Mouse (Mus musculus) intestine, postnatal 0 days (tissue): Measurements from ENCODE around the gene Dclre1b. TPM values are rescaled to one million over a fixed set of nuclear protein-coding genes. Genes with fewer than 3 reads are reported as not detected.

Experiments
- ATAC-seq: fragments of 200-750 bp; cut with Nextera tagmentation; 2 replicates; pipeline ENCODE4 v1.8.0; 2017; ENCODE audit warnings: mild to moderate bottlenecking, moderate TSS enrichment, moderate library complexity
- H3K27ac ChIP-seq: fragments of 300-500 bp; sonication (generic); 2 replicates; pipeline ENCODE4 v1.5.1; 2014; ENCODE audit warnings: mild to moderate bottlenecking, low read depth, low read length, moderate library complexity
- H3K27me3 ChIP-seq: fragments of 300-500 bp; sonication (generic); replicated peaks from 2 replicates; pipeline ENCODE4 v1.6.1; 2014; ENCODE audit warnings: low read length, mixed read lengths; ENCODE audit not compliant: control insufficient read depth, insufficient read depth
- H3K36me3 ChIP-seq: fragments of 300-500 bp; sonication (generic); 2 replicates; pipeline ENCODE4 v1.6.1; 2014; ENCODE audit warnings: mild to moderate bottlenecking, moderate library complexity; ENCODE audit not compliant: control insufficient read depth, insufficient read depth
- H3K4me1 ChIP-seq: fragments of 300-500 bp; sonication (generic); replicated peaks from 2 replicates; pipeline ENCODE4 v1.6.1; 2014; ENCODE audit warnings: antibody characterized with exemption, low read length, mixed read lengths; ENCODE audit not compliant: control insufficient read depth, insufficient read depth
- H3K4me2 ChIP-seq: fragments of 300-500 bp; sonication (generic); replicated peaks from 2 replicates; pipeline ENCODE4 v1.6.1; 2014; ENCODE audit warnings: low read depth, mild to moderate bottlenecking, moderate library complexity
- H3K4me3 ChIP-seq: fragments of 300-500 bp; sonication (generic); 2 replicates; pipeline ENCODE4 v1.5.1; 2014; ENCODE audit warnings: low read depth, low read length
- H3K9ac ChIP-seq: fragments of 300-500 bp; sonication (generic); 2 replicates; pipeline ENCODE4 v1.6.1; 2014; ENCODE audit warnings: mild to moderate bottlenecking, low read depth, low read length
- H3K9me3 ChIP-seq: fragments of 300-500 bp; sonication (generic); 2 replicates; pipeline ENCODE4 v1.6.1; 2016; ENCODE audit warnings: mixed run types; ENCODE audit not compliant: control insufficient read depth
- CTCF ChIP-seq: sonication (generic); IDR thresholded peaks from 2 replicates; pipeline ENCODE4 v1.5.1; 2016; ENCODE audit warnings: low read depth, mild to moderate bottlenecking, control low read depth, antibody characterized with exemption, moderate library complexity
- WGBS: fragments of 180-500 bp; shearing (Covaris S2); extraction: QIAGEN DNeasy Blood & Tissue Kit; methylation state at CpG from one replicate; pipeline ENCODE4 v1.1.7; 2014; 5-methylcytosine and 5-hydroxymethylcytosine counted together
- polyA plus RNA-seq: library from polyadenylated mRNA; unstranded; fragments of >200 nt; fragmentation: Nextera tagmentation; extraction: Ambion mirVana; gene quantifications from 2 replicates; pipeline ENCODE4 v1.2.1, GENCODE M21; 2015

Gene Dclre1b
- polyA plus RNA-seq, 1 experiment from 2014 or later: 10.2 TPM

DNA sequence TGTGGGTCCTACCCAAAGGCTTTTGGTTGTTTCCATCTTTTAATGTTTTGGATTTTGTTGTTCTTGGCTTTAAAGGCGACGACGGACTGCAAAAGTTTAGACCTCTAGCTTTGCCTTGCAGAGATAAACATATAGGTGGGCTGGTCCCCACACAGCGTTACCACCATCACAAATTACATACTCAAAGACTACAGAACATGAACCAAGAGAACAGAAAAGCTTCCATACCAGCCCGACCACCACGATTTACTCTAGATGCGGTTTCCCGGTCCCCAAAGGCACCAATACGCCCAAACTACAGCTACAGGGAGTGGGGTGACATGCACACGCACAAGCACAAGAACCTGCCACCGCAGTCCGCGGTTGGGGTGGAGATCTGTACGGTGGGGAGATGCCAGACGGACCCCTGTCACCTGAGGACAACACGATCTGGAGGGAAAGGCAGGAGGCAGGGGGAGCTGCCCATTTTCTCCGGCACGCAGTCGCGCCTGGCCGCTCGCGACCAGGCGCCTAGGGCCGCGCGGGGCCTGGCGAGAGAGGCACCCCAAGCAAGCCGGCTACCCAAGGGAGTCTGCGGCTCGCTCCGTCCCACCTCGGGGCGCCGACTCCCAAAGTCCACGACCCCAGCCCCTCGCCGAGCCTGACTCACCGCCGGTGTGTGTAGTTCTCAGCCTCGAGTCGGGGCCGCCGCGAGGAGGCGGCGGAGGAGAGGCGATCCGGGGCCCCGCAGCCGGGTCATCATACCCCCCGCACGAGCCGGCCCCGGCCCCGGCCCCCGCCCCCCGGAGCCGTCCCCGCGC is 18.7 kb downstream of the Dclre1b start:
- ATAC-seq: peak; percentile 66
- Histone ChIP-seq H3K4me1 (peaks cover 4% of the 10 kb centered on the region), H3K4me3 (peak overlapping the region; percentile 82), H3K4me2 (peak overlapping the region; percentile 76), H3K27ac (peak overlapping the region; percentile 86), H3K9ac (peak overlapping the region; percentile 87), H3K9me3 (no peaks in the 10 kb centered on the region), H3K27me3 (no peaks in the 10 kb centered on the region), H3K36me3 (no peaks in the 10 kb centered on the region)
- TF ChIP-seq CTCF: 0 out of 2 replicates have a peak, but pooled peaks have one; percentile 23
- WGBS: under 1% methylated on average over 40 of the region's 61 CpGs

DNA sequence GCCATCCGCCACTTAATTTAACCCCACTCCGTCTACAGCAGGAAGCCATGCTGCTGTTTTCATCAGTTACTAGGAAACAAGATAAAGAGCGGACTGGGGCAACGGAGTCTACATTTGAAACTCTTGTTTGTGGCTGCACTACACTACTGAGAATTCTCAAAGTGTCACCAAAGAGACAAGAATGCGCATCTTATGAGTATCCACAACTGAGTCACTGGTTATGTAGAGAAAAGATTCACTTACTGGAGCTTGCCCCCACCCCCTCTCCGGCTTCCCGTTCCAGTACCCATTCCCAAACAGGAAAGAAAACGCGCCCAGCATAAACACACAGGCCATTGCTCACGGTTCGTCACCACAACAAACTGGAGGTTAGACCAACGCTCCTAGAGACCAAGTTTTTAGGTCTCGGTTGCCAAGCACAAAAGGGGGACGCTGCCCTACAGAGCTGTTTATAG is 19.3 kb downstream of the Dclre1b start:
- H3K9ac ChIP-seq: peak overlapping the region; percentile 87; the same call in 1 of the 2 replicates
- H3K4me3 ChIP-seq: peak overlapping the region; percentile 82
- H3K27ac ChIP-seq: peak overlapping the region; percentile 86
- H3K36me3 ChIP-seq: no peaks in the 10 kb centered on the region
- no peaks in the 10 kb centered on the region for H3K27me3 ChIP-seq
- H3K9me3 ChIP-seq: no peaks in the 10 kb centered on the region
- H3K4me2 ChIP-seq: peak overlapping the region; percentile 76
- H3K4me1 ChIP-seq: peaks cover 4% of the 10 kb centered on the region
- no peak for TF ChIP-seq CTCF
- 2% methylated on average over 14 of the region's 14 CpGs for WGBS
- ATAC-seq: no peak

DNA sequence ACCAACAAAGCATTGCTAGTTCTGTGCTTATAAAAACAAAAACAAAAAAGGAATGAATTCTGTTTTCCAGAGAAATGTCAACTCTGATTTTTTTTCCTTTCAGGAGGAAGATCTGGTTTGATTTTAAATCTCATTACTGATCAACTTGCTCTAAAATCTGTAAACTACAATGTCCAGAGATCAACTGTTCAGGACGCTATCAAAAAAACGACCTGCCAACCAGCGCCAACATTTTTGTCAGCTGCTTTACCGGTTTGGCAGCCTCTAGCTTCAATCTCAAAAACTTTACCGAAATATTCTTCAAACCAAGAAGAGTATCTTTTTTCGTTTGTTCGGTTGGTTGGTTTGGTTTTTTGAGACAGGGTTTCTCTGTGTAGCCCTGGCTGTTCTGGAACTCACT is 20.1 kb downstream of the Dclre1b start:
- Histone ChIP-seq H3K4me1 (peaks cover 4% of the 10 kb centered on the region), H3K4me3 (no peak overlapping the region), H3K27me3 (no peaks in the 10 kb centered on the region), H3K36me3 (no peaks in the 10 kb centered on the region), H3K4me2 (peak overlapping the region; percentile 76), H3K27ac (no peak overlapping the region), H3K9me3 (no peaks in the 10 kb centered on the region), H3K9ac (no peak overlapping the region)
- TF ChIP-seq CTCF: no peak
- 71% methylated on average over 7 of the region's 7 CpGs for WGBS
- ATAC-seq: no peak

DNA sequence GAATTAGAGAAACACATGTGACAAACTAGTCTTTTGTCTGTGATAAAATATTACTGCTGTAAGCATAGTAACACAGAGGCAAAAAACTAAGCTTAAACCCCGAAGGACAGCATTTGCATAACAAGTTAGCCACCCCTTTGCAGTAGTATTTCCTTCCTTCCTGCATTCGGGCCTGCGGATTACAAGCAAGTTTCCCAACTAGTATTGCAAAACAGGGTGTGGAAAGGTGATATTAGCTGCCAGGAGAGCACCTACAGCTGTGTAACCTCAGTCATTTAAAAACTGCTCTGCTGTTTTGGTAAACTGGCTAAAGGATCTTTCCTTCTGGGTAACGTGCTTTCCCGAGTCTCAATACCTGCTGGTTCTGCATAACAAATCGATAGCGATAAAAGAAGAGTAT is 22.0 kb downstream of the Dclre1b start:
- no peak for ATAC-seq
- Histone ChIP-seq H3K36me3 (no peaks in the 10 kb centered on the region), H3K4me1 (peaks cover 4% of the 10 kb centered on the region), H3K9me3 (no peaks in the 10 kb centered on the region), H3K27ac (peak overlapping the region; percentile 57), H3K9ac (no peak overlapping the region), H3K4me2 (peak overlapping the region; percentile 17; the same call in 1 of the 2 replicates), H3K27me3 (no peaks in the 10 kb centered on the region), H3K4me3 (no peak overlapping the region)
- WGBS: 39% methylated on average over 7 of the region's 7 CpGs
- TF ChIP-seq CTCF: no peak

DNA sequence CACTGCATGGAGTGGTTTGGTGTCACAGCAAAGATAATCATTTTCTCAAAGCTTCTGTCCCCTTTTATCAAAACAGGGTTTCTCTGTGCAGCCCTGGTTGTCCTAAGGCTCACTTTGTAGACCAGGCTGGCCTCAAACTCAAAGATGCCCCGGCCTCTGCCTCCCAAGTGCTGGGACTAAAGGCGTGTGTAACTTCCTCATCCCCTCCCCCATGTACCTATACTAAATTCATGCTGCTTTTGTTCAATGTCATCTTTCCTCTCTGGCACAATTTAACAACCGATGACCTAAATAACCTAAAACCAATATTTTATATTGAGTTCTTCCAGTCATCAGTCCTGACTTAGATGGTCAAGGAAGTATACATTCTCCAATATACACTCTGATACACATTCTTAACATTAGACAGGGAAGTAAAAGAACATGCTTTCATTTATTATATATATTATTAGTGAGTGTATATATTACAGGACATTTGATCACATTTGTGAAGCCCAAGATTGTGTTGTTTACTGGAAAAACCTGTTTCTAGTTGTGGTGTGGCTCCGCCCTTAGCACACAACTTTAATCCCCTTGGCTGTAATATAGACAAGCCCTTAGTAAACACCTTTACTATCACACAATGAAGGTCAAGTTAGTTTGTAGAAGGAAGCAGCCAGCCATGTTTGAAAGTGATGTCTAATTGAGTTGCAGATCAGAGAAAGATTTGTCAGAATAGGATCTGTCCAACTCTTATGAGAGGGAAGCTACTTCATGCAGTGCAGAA is 26.2 kb downstream of the Dclre1b start:
- no peak for TF ChIP-seq CTCF
- no peak overlapping the region for H3K4me3 ChIP-seq
- H3K27ac ChIP-seq: no peak overlapping the region
- H3K4me1 ChIP-seq: no peaks in the 10 kb centered on the region
- 56% methylated on average over 4 of the region's 4 CpGs for WGBS
- 0 out of 2 replicates have a peak, but pooled peaks cover 2% of the 10 kb centered on the region for H3K36me3 ChIP-seq
- H3K9me3 ChIP-seq: no peaks in the 10 kb centered on the region
- no peaks in the 10 kb centered on the region for H3K27me3 ChIP-seq
- no peak overlapping the region for H3K9ac ChIP-seq
- no peak overlapping the region for H3K4me2 ChIP-seq
- ATAC-seq: peak; percentile 61; the same call in 1 of the 2 replicates

DNA sequence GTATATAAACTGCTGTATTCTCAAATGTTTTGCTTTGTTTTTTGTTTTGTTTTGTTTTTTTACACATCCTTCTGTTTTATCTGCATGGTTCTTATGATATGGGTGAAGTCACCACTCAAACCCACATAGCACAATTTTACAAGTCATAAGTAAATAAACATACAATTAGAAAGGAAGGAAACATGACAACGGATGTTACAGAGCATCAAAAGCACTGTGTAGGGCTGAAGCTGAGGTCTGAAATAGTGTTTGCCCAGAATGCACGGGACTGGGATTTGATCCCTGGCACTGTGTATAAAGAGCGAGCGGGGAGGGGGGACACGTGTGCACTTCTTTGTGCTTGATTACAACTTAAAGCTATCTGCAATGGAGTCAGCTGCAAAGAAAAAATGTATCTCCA is 28.5 kb downstream of the Dclre1b start:
- H3K9ac ChIP-seq: no peak overlapping the region
- ATAC-seq: no peak

More for the DNA sequence above, 28.5 kb downstream of the Dclre1b start:
- Histone ChIP-seq H3K4me2 (no peak overlapping the region), H3K27me3 (no peaks in the 10 kb centered on the region), H3K4me1 (no peaks in the 10 kb centered on the region), H3K27ac (no peak overlapping the region), H3K9me3 (no peaks in the 10 kb centered on the region), H3K4me3 (no peak overlapping the region), H3K36me3 (peaks cover 15% of the 10 kb centered on the region)
- TF ChIP-seq CTCF: no peak
- 74% methylated on average over 5 of the region's 5 CpGs for WGBS
